Mouse (Mus musculus) neural tube, embryonic 15.5 days (tissue): ENCODE results near the gene Pank4. TPM values are rescaled to one million over a fixed set of nuclear protein-coding genes. Genes with fewer than 3 reads are reported as not detected.

Experiments used
- ATAC-seq: fragments of 200-750 bp; cut with Nextera tagmentation; 2 replicates; pipeline ENCODE4 v1.8.0; 2017; ENCODE audit warnings: mild to moderate bottlenecking, moderate TSS enrichment, moderate library complexity; ENCODE audit not compliant: low FRiP score
- H3K27ac ChIP-seq: fragments of 300-500 bp; sonication (generic); replicated peaks from 2 replicates; pipeline ENCODE4 v1.5.1; 2015; ENCODE audit warnings: mild to moderate bottlenecking, inconsistent platforms
- H3K27me3 ChIP-seq: fragments of 300-500 bp; sonication (generic); replicated peaks from 2 replicates; pipeline ENCODE4 v1.6.1; 2015; ENCODE audit warnings: inconsistent platforms
- H3K36me3 ChIP-seq: fragments of 300-500 bp; sonication (generic); 2 replicates; pipeline ENCODE4 v1.6.1; 2015; ENCODE audit warnings: inconsistent platforms
- H3K4me1 ChIP-seq: fragments of 300-500 bp; sonication (generic); 2 replicates; pipeline ENCODE4 v1.6.1; 2015; ENCODE audit warnings: inconsistent platforms
- H3K4me2 ChIP-seq: fragments of 300-500 bp; sonication (generic); 2 replicates; pipeline ENCODE4 v1.6.1; 2015; ENCODE audit warnings: inconsistent platforms, mild to moderate bottlenecking, moderate library complexity
- H3K4me3 ChIP-seq: fragments of 300-500 bp; sonication (generic); replicated peaks from 2 replicates; pipeline ENCODE4 v1.5.1; 2015; ENCODE audit warnings: mild to moderate bottlenecking, inconsistent platforms
- H3K9ac ChIP-seq: fragments of 300-500 bp; sonication (generic); replicated peaks from 2 replicates; pipeline ENCODE4 v1.6.1; 2015; ENCODE audit warnings: mild to moderate bottlenecking, inconsistent platforms
- H3K9me3 ChIP-seq: fragments of 300-500 bp; sonication (generic); replicated peaks from 2 replicates; pipeline ENCODE4 v1.6.1; 2016; ENCODE audit warnings: inconsistent platforms
- WGBS: fragments of 180-500 bp; shearing (Covaris S2); methylation state at CpG from one replicate; pipeline ENCODE4 v1.1.7; 2015; ENCODE audit warnings: mixed read lengths; 5-methylcytosine and 5-hydroxymethylcytosine counted together
- polyA plus RNA-seq: library from polyadenylated mRNA; unstranded; fragments of >200 nt; fragmentation: Nextera tagmentation; extraction: Ambion mirVana; gene quantifications from 2 replicates; pipeline ENCODE4 v1.2.1, GENCODE M21; 2015

Pank4 gene
- polyA plus RNA-seq, 1 experiment from 2014 or later, result 37.4 TPM

- H3K27ac ChIP-seq, result no peak overlapping the region
- H3K4me2 ChIP-seq, result no peak overlapping the region
- no peak overlapping the region for H3K4me3 ChIP-seq
- no peak for ATAC-seq
- H3K4me1 ChIP-seq, result peaks cover 64% of the 10 kb centered on the region
- WGBS, result 47% methylated on average over 11 of the region's 11 CpGs
- H3K9ac ChIP-seq, result no peak overlapping the region
- H3K36me3 ChIP-seq, result no peaks in the 10 kb centered on the region
- 0 out of 2 replicates have a peak, but pooled peaks cover 4% of the 10 kb centered on the region for H3K27me3 ChIP-seq
- H3K9me3 ChIP-seq, result no peaks in the 10 kb centered on the region
These were observed 53.4 kb downstream of the Pank4 start for GRCm38 (mm10) chr4:155017253-155017878.

- no peak overlapping the region for H3K9ac ChIP-seq
- 73% methylated on average over 8 of the region's 8 CpGs for WGBS
- H3K27ac ChIP-seq, result no peak overlapping the region
- no peak overlapping the region for H3K4me3 ChIP-seq
- peaks cover 69% of the 10 kb centered on the region for H3K4me1 ChIP-seq
- H3K4me2 ChIP-seq, result no peak overlapping the region
- H3K27me3 ChIP-seq, result 0 out of 2 replicates have a peak, but pooled peaks cover 4% of the 10 kb centered on the region
- H3K36me3 ChIP-seq, result no peaks in the 10 kb centered on the region
- no peaks in the 10 kb centered on the region for H3K9me3 ChIP-seq
- ATAC-seq, result no peak
These were observed 54.1 kb downstream of the Pank4 start for GRCm38 (mm10) chr4:155018066-155018465.

- no peak overlapping the region for H3K4me3 ChIP-seq
- peak overlapping the region; percentile 31; the same call in 1 of the 2 replicates for H3K9ac ChIP-seq
- peaks cover 71% of the 10 kb centered on the region for H3K4me1 ChIP-seq
- 0 out of 2 replicates have a peak, but pooled peaks cover 4% of the 10 kb centered on the region for H3K27me3 ChIP-seq
- H3K36me3 ChIP-seq, result no peaks in the 10 kb centered on the region
- no peak overlapping the region for H3K27ac ChIP-seq
- no peaks in the 10 kb centered on the region for H3K9me3 ChIP-seq
- H3K4me2 ChIP-seq, result peak overlapping the region; percentile 23
- ATAC-seq, result peak; percentile 8; the same call in 1 of the 2 replicates
- WGBS, result 8% methylated on average over 15 of the region's 15 CpGs
These were observed 54.8 kb downstream of the Pank4 start for GRCm38 (mm10) chr4:155018601-155019335.

- no peaks in the 10 kb centered on the region for H3K36me3 ChIP-seq
- WGBS, result 1% methylated on average over 10 of the region's 10 CpGs
- no peak overlapping the region for H3K27ac ChIP-seq
- H3K9ac ChIP-seq, result peak overlapping the region; percentile 31; the same call in 1 of the 2 replicates
- peak overlapping the region; percentile 23 for H3K4me2 ChIP-seq
- H3K9me3 ChIP-seq, result no peaks in the 10 kb centered on the region
- 0 out of 2 replicates have a peak, but pooled peaks cover 4% of the 10 kb centered on the region for H3K27me3 ChIP-seq
- peaks cover 70% of the 10 kb centered on the region for H3K4me1 ChIP-seq
- H3K4me3 ChIP-seq, result no peak overlapping the region
- ATAC-seq, result peak; percentile 15; the same call in 1 of the 2 replicates
These were observed 55.5 kb downstream of the Pank4 start for GRCm38 (mm10) chr4:155019336-155019847.

GRCm38 (mm10) chr4:155020141-155020540 lies 56.2 kb downstream of the Pank4 start:
- no peak for ATAC-seq
- no peaks in the 10 kb centered on the region for H3K36me3 ChIP-seq
- H3K27ac ChIP-seq, result no peak overlapping the region
- H3K4me3 ChIP-seq, result no peak overlapping the region
- no peak overlapping the region for H3K9ac ChIP-seq
- no peak overlapping the region for H3K4me2 ChIP-seq
- 65% methylated on average over 1 of the region's 1 CpGs for WGBS
- H3K9me3 ChIP-seq, result no peaks in the 10 kb centered on the region
- H3K4me1 ChIP-seq, result peaks cover 70% of the 10 kb centered on the region
- 0 out of 2 replicates have a peak, but pooled peaks cover 4% of the 10 kb centered on the region for H3K27me3 ChIP-seq

GRCm38 (mm10) chr4:155020813-155021212 lies 56.9 kb downstream of the Pank4 start:
- Histone ChIP-seq H3K9me3 (no peaks in the 10 kb centered on the region), H3K4me1 (peaks cover 69% of the 10 kb centered on the region), H3K27ac (no peak overlapping the region), H3K36me3 (no peaks in the 10 kb centered on the region), H3K27me3 (0 out of 2 replicates have a peak, but pooled peaks cover 4% of the 10 kb centered on the region), H3K9ac (no peak overlapping the region), H3K4me2 (no peak overlapping the region), H3K4me3 (no peak overlapping the region)
- 42% methylated on average over 9 of the region's 9 CpGs for WGBS
- ATAC-seq, result no peak

- H3K27me3 ChIP-seq, result 0 out of 2 replicates have a peak, but pooled peaks cover 4% of the 10 kb centered on the region
- H3K9ac ChIP-seq, result no peak overlapping the region
- no peak for ATAC-seq
- H3K4me3 ChIP-seq, result no peak overlapping the region
- H3K36me3 ChIP-seq, result no peaks in the 10 kb centered on the region
- peaks cover 56% of the 10 kb centered on the region for H3K4me1 ChIP-seq
- H3K27ac ChIP-seq, result no peak overlapping the region
- H3K4me2 ChIP-seq, result no peak overlapping the region
- no peaks in the 10 kb centered on the region for H3K9me3 ChIP-seq
- 72% methylated on average over 7 of the region's 7 CpGs for WGBS
These were observed 58.4 kb downstream of the Pank4 start for GRCm38 (mm10) chr4:155022228-155022855.

- Histone ChIP-seq H3K27ac (0 out of 2 replicates have a peak overlapping the region, but pooled peaks have one; percentile 41), H3K9me3 (no peaks in the 10 kb centered on the region), H3K27me3 (no peaks in the 10 kb centered on the region), H3K4me2 (no peak overlapping the region), H3K4me3 (no peak overlapping the region), H3K36me3 (no peaks in the 10 kb centered on the region), H3K4me1 (peaks cover 44% of the 10 kb centered on the region), H3K9ac (no peak overlapping the region)
- no peak for ATAC-seq
- WGBS, result 62% methylated on average over 11 of the region's 11 CpGs
These were observed 60.5 kb downstream of the Pank4 start for GRCm38 (mm10) chr4:155024170-155025010.

Other genes with a start within 250 kb of the Pank4 start
- 1.0 and 1.6 TPM in 2 replicates for gene Ttc34, start 126.7 kb upstream of the Pank4 start, polyA plus RNA-seq
- 0.75 and 0.84 TPM in 2 replicates for gene Mmel1, start 94.5 kb upstream of the Pank4 start, polyA plus RNA-seq
- 68.2 and 79.2 TPM in 2 replicates for gene Fam213b, start 65.0 kb upstream of the Pank4 start, polyA plus RNA-seq
- 0.37 and 1.4 TPM in 2 replicates for gene Tnfrsf14, start 35.6 kb upstream of the Pank4 start, polyA plus RNA-seq
- gene Hes5, start 3.2 kb upstream of the Pank4 start, polyA plus RNA-seq, result 80.3 and 113 TPM in 2 replicates
- 16.0 and 18.7 TPM in 2 replicates for gene Plch2, start 92.7 kb downstream of the Pank4 start, polyA plus RNA-seq
- 22.3 and 23.5 TPM in 2 replicates for gene Pex10, start 102.9 kb downstream of the Pank4 start, polyA plus RNA-seq
- gene Rer1, start 122.3 kb downstream of the Pank4 start, polyA plus RNA-seq, result 130 and 139 TPM in 2 replicates
- gene Morn1, start 122.5 kb downstream of the Pank4 start, polyA plus RNA-seq, result 6.4 and 6.7 TPM in 2 replicates